Comparison of ENCODE assay signal across 11 mouse cellular contexts in the genomic region with DNA sequence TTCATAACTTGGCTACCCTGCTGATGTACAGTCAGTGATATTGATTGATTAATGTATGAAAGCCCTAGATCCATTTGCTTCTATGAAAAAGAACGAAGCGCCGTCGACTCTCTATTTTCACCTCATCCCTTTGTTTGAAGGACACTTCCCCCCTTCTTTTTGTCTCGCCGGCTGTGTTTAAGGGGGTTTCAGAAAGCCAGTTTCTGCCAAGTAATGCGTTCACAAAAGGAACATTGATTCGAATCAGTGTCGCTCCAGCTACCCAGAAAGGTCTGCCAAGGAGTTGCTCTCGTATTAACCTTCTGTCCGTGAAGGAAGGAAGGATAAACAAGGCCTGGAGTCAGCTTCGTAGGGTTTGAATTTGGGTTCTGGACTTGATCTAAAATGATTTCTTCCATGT.
DNase-seq lines count a peak whose midpoint lies in the region; ATAC-seq lines count a peak whose summit lies in the region.
"Had no signal": no experiment of that assay in that cellular context is flagged by ENCODE, and none has a peak within 500 bp of the region (broad histone marks: within the 10 kb centered on the region; RNA-seq: fewer than 3 reads in every experiment).

No protein-coding gene starts in this region.

- H3K9me3 ChIP-seq in forebrain, embryonic 12.5 days: no peaks in the 10 kb centered on the region
- no peaks in the 10 kb centered on the region for H3K9me3 ChIP-seq in forebrain, embryonic 16.5 days (ENCODE audit: control insufficient read depth, low read length)
- no peaks in the 10 kb centered on the region for H3K9me3 ChIP-seq in neural tube, embryonic 11.5 days (ENCODE audit: control insufficient read depth, low read length)
- H3K9me3 ChIP-seq in midbrain, embryonic 16.5 days (replicated peaks; ENCODE audit: control insufficient read depth, low read length, poor library complexity, severe bottlenecking): no peaks in the 10 kb centered on the region
- H3K9me3 ChIP-seq: limb, embryonic 15.5 days; megakaryocyte, embryonic 14.5 days had no signal

- no peak overlapping the region for H3K4me2 ChIP-seq in forebrain, embryonic 12.5 days
- no peak overlapping the region for H3K4me2 ChIP-seq in forebrain, embryonic 16.5 days (ENCODE audit: low read length)
- H3K4me2 ChIP-seq in neural tube, embryonic 11.5 days (ENCODE audit: low read depth): no peak overlapping the region
- H3K4me2 ChIP-seq in midbrain, embryonic 16.5 days (ENCODE audit: low read length): no peak overlapping the region
- H3K4me2 ChIP-seq: limb, embryonic 15.5 days had no signal

- WGBS in forebrain, embryonic 12.5 days: 25% methylated on average over 12 of the region's 12 CpGs
- 27% methylated on average over 12 of the region's 12 CpGs for WGBS in forebrain, embryonic 16.5 days
- 48% methylated on average over 12 of the region's 12 CpGs for WGBS in neural tube, embryonic 11.5 days
- 34% methylated on average over 12 of the region's 12 CpGs for WGBS in midbrain, embryonic 16.5 days

- DNase-seq in neural tube, embryonic 11.5 days (ENCODE audit: low spot score): no peak
- DNase-seq in neural tube, embryonic 10.5 days (ENCODE audit: extremely low spot score, low spot score): no peak
- DNase-seq in adrenal gland, adult (ENCODE audit: inconsistent age in 2 of 2, low spot score in 1 of 2): no peak
- DNase-seq in frontal cortex, postnatal 14 days (ENCODE audit: low spot score in 2 of 2): no peak
- no peak for DNase-seq in layer of hippocampus, postnatal 36 days

- peaks cover 31% of the 10 kb centered on the region for H3K27me3 ChIP-seq in forebrain, embryonic 12.5 days
- peaks cover 3% of the 10 kb centered on the region; the same call in 1 of the 2 replicates for H3K27me3 ChIP-seq in forebrain, embryonic 16.5 days (replicated peaks; ENCODE audit: control insufficient read depth, insufficient read depth, low read length)
- H3K27me3 ChIP-seq in neural tube, embryonic 11.5 days (ENCODE audit: control insufficient read depth, insufficient read depth, low read length): no peaks in the 10 kb centered on the region
- H3K27me3 ChIP-seq in midbrain, embryonic 16.5 days (ENCODE audit: control insufficient read depth, insufficient read depth, low read depth, low read length): no peaks in the 10 kb centered on the region
- H3K27me3 ChIP-seq: limb, embryonic 15.5 days had no signal

- no peak overlapping the region for H3K9ac ChIP-seq in forebrain, embryonic 12.5 days
- no peak overlapping the region for H3K9ac ChIP-seq in forebrain, embryonic 16.5 days (replicated peaks; ENCODE audit: low read depth, low read length)
- no peak overlapping the region for H3K9ac ChIP-seq in neural tube, embryonic 11.5 days (ENCODE audit: low read length)
- no peak overlapping the region for H3K9ac ChIP-seq in midbrain, embryonic 16.5 days (ENCODE audit: low read depth, low read length)
- H3K9ac ChIP-seq: limb, embryonic 15.5 days had no signal

- H3K4me3 ChIP-seq in forebrain, embryonic 12.5 days (replicated peaks): no peak overlapping the region
- no peak overlapping the region for H3K4me3 ChIP-seq in forebrain, embryonic 16.5 days (replicated peaks; ENCODE audit: low read length)
- H3K4me3 ChIP-seq in neural tube, embryonic 11.5 days (ENCODE audit: low read depth, low read length): no peak overlapping the region
- no peak overlapping the region for H3K4me3 ChIP-seq in midbrain, embryonic 16.5 days (ENCODE audit: low read depth, low read length)
- H3K4me3 ChIP-seq: erythroblast, embryonic 14.5 days had no signal

- H3K4me1 ChIP-seq in forebrain, embryonic 12.5 days: peaks cover 64% of the 10 kb centered on the region
- peaks cover 45% of the 10 kb centered on the region for H3K4me1 ChIP-seq in forebrain, embryonic 16.5 days (replicated peaks; ENCODE audit: control insufficient read depth, insufficient read depth, low read length)
- peaks cover 38% of the 10 kb centered on the region for H3K4me1 ChIP-seq in neural tube, embryonic 11.5 days (ENCODE audit: control insufficient read depth, insufficient read depth, low read length)
- H3K4me1 ChIP-seq in midbrain, embryonic 16.5 days (ENCODE audit: control insufficient read depth, insufficient read depth, low read length): peaks cover 55% of the 10 kb centered on the region

- 0 out of 2 replicates have a peak overlapping the region, but pooled peaks have one; percentile 42 for H3K27ac ChIP-seq in forebrain, embryonic 12.5 days
- H3K27ac ChIP-seq in forebrain, embryonic 16.5 days (ENCODE audit: low read length): no peak overlapping the region
- peak overlapping the region; percentile 67 for H3K27ac ChIP-seq in neural tube, embryonic 11.5 days (ENCODE audit: low read depth, low read length)
- H3K27ac ChIP-seq in midbrain, embryonic 16.5 days (ENCODE audit: low read length): peak overlapping the region; percentile 67

- no peaks in the 10 kb centered on the region for H3K36me3 ChIP-seq in forebrain, embryonic 12.5 days (replicated peaks)
- no peaks in the 10 kb centered on the region for H3K36me3 ChIP-seq in forebrain, embryonic 16.5 days (ENCODE audit: control insufficient read depth, insufficient read depth)
- H3K36me3 ChIP-seq in neural tube, embryonic 11.5 days (ENCODE audit: control insufficient read depth, insufficient read depth, low read length): no peaks in the 10 kb centered on the region
- H3K36me3 ChIP-seq in midbrain, embryonic 16.5 days (ENCODE audit: control insufficient read depth, insufficient read depth, low read length): no peaks in the 10 kb centered on the region
- H3K36me3 ChIP-seq: limb, embryonic 15.5 days had no signal

- no peak for ATAC-seq in forebrain, embryonic 12.5 days (ENCODE audit: low FRiP score)
- ATAC-seq in forebrain, embryonic 16.5 days: no peak
- ATAC-seq in neural tube, embryonic 11.5 days (ENCODE audit: insufficient read depth, low FRiP score, low TSS enrichment): no peak
- ATAC-seq in midbrain, embryonic 16.5 days: no peak
